ENCODE assay signal across 9 mouse cellular contexts in genomic region chr16:4596836-4597235, GRCm38 (mm10). TPM values are rescaled to one million over a fixed set of nuclear protein-coding genes. Genes with fewer than 3 reads are reported as not detected.
A peak's percentile ranks its signal among the peaks of the same experiment; 100 is the strongest.
DNase-seq lines count a peak whose midpoint lies in the region; ATAC-seq and TF ChIP-seq lines count a peak whose summit lies in the region.
"Had no signal": no experiment of that assay in that cellular context is flagged by ENCODE, and none has a peak within 500 bp of the region (broad histone marks: within the 10 kb centered on the region; RNA-seq: fewer than 3 reads in every experiment).

No protein-coding gene starts in this region.

- 36% methylated on average over 2 of the region's 2 CpGs for WGBS in neural tube, embryonic 11.5 days
- 45% methylated on average over 2 of the region's 2 CpGs for WGBS in limb, embryonic 15.5 days

- peak overlapping the region; percentile 89 for H3K4me3 ChIP-seq in gastrocnemius, adult 2 months
- peak overlapping the region; percentile 91 for H3K4me3 ChIP-seq in neural tube, embryonic 11.5 days (ENCODE audit: low read depth, low read length)
- peak overlapping the region; percentile 86 for H3K4me3 ChIP-seq in limb, embryonic 15.5 days

- H3K27me3 ChIP-seq in neural tube, embryonic 11.5 days (ENCODE audit: control insufficient read depth, insufficient read depth, low read length): no peaks in the 10 kb centered on the region
- H3K27me3 ChIP-seq in limb, embryonic 15.5 days: no peaks in the 10 kb centered on the region

- H3K27ac ChIP-seq in gastrocnemius, adult 2 months: peak overlapping the region; percentile 87
- H3K27ac ChIP-seq in neural tube, embryonic 11.5 days (ENCODE audit: low read depth, low read length): no peak overlapping the region
- peak overlapping the region; percentile 96 for H3K27ac ChIP-seq in limb, embryonic 15.5 days

- peak overlapping the region; percentile 41; the same call in 1 of the 2 replicates for H3K9ac ChIP-seq in neural tube, embryonic 11.5 days (ENCODE audit: low read length)
- H3K9ac ChIP-seq in limb, embryonic 15.5 days: 0 out of 2 replicates have a peak overlapping the region, but pooled peaks have one; percentile 82

- peak overlapping the region; percentile 99 for H3K4me2 ChIP-seq in neural tube, embryonic 11.5 days (ENCODE audit: low read depth)
- peak overlapping the region; percentile 91 for H3K4me2 ChIP-seq in limb, embryonic 15.5 days

- TF ChIP-seq CTCF in gastrocnemius, adult 2 months (IDR thresholded peaks at IDR 0.05): no peak

- peaks cover 57% of the 10 kb centered on the region for H3K4me1 ChIP-seq in neural tube, embryonic 11.5 days (ENCODE audit: control insufficient read depth, insufficient read depth, low read length)
- H3K4me1 ChIP-seq in limb, embryonic 15.5 days: peaks cover 88% of the 10 kb centered on the region

- DNase-seq in gastrocnemius, adult 2 months: no peak
- DNase-seq in gastrocnemius, adult 18-20 months (ENCODE audit: low spot score): no peak
- no peak for DNase-seq in neural tube, embryonic 11.5 days (ENCODE audit: low spot score)
- DNase-seq in neural tube, embryonic 10.5 days (ENCODE audit: extremely low spot score, low spot score): no peak
- DNase-seq in left cerebral cortex, adult 11 months (ENCODE audit: low spot score): no peak
- no peak for DNase-seq in frontal cortex, postnatal 36 days (ENCODE audit: low spot score in 2 of 2)
- DNase-seq: cerebellum, adult 18-20 months had no signal

- intact Hi-C loops in gastrocnemius, adult 2 months (cut with DNase I): no loop called here

- no peaks in the 10 kb centered on the region for H3K9me3 ChIP-seq in neural tube, embryonic 11.5 days (ENCODE audit: control insufficient read depth, low read length)
- H3K9me3 ChIP-seq in limb, embryonic 15.5 days: no peaks in the 10 kb centered on the region

- H3K36me3 ChIP-seq in neural tube, embryonic 11.5 days (ENCODE audit: control insufficient read depth, insufficient read depth, low read length): no peaks in the 10 kb centered on the region
- H3K36me3 ChIP-seq in limb, embryonic 15.5 days: no peaks in the 10 kb centered on the region

- no peak for ATAC-seq in neural tube, embryonic 11.5 days (ENCODE audit: insufficient read depth, low FRiP score, low TSS enrichment)
- ATAC-seq in limb, embryonic 15.5 days (ENCODE audit: insufficient number of reproducible peaks, low FRiP score, low TSS enrichment, low read depth): no peak
- ATAC-seq in megakaryocyte, adult 5-6 weeks (ENCODE audit: poor library complexity, severe bottlenecking): no peak

RNA-seq across cellular contexts. Expression of gene Glis2, which starts 2.3 kb away (rescaled TPM):
- 1 to 10 TPM; 5.2 to 6.9 TPM for total RNA-seq in gastrocnemius, adult 2 months (2021)
- 1 to 10 TPM; 4.0 to 7.3 TPM for total RNA-seq in gastrocnemius, adult 18-20 months (2021)
- polyA plus RNA-seq in neural tube, embryonic 11.5 days (2014; fragmentation: Nextera tagmentation; extraction: Ambion mirVana): 32.4 and 37.0 TPM in 2 replicates
- 31.7 and 34.9 TPM in 2 replicates for polyA plus RNA-seq in limb, embryonic 15.5 days (2015; fragmentation: Nextera tagmentation; extraction: Ambion mirVana)
- 0.80 TPM in 2 replicates for total RNA-seq in megakaryocyte, adult 5-6 weeks (2015)
- total RNA-seq in megakaryocyte, adult 5-6 weeks (2017): 0.28 and 0.51 TPM in 2 replicates

RNA-seq across cellular contexts. Expression of gene Pam16, which starts 28.0 kb away (rescaled TPM):
- total RNA-seq in gastrocnemius, adult 2 months (2021): 100 to 1,000 TPM in 1 of 2 experiments, 10 to 100 TPM in 1; 97.4 to 112 TPM
- 100 to 1,000 TPM; 108 to 113 TPM for total RNA-seq in gastrocnemius, adult 18-20 months (2021)
- 94.3 and 108 TPM in 2 replicates for polyA plus RNA-seq in neural tube, embryonic 11.5 days (2014; fragmentation: Nextera tagmentation; extraction: Ambion mirVana)
- polyA plus RNA-seq in limb, embryonic 15.5 days (2015; fragmentation: Nextera tagmentation; extraction: Ambion mirVana): 75.8 and 83.1 TPM in 2 replicates
- 30.8 and 42.8 TPM in 2 replicates for total RNA-seq in megakaryocyte, adult 5-6 weeks (2015)
- total RNA-seq in megakaryocyte, adult 5-6 weeks (2017): 18.1 and 24.3 TPM in 2 replicates

RNA-seq across cellular contexts. Expression of gene Tfap4, which starts 37.2 kb away (rescaled TPM):
- 1 to 10 TPM; 3.0 to 5.1 TPM for total RNA-seq in gastrocnemius, adult 2 months (2021)
- total RNA-seq in gastrocnemius, adult 18-20 months (2021): 1 to 10 TPM; 2.7 to 2.9 TPM
- 16.1 and 17.8 TPM in 2 replicates for polyA plus RNA-seq in neural tube, embryonic 11.5 days (2014; fragmentation: Nextera tagmentation; extraction: Ambion mirVana)
- polyA plus RNA-seq in limb, embryonic 15.5 days (2015; fragmentation: Nextera tagmentation; extraction: Ambion mirVana): 20.4 and 20.7 TPM in 2 replicates
- 10.1 and 11.1 TPM in 2 replicates for total RNA-seq in megakaryocyte, adult 5-6 weeks (2015)
- 12.6 and 12.8 TPM in 2 replicates for total RNA-seq in megakaryocyte, adult 5-6 weeks (2017)

RNA-seq across cellular contexts. Expression of gene Vasn, which starts 42.9 kb away (rescaled TPM):
- total RNA-seq in gastrocnemius, adult 2 months (2021): 1 to 10 TPM; 4.8 to 6.0 TPM
- total RNA-seq in gastrocnemius, adult 18-20 months (2021): 1 to 10 TPM; 4.1 to 5.0 TPM
- 10.5 and 11.1 TPM in 2 replicates for polyA plus RNA-seq in neural tube, embryonic 11.5 days (2014; fragmentation: Nextera tagmentation; extraction: Ambion mirVana)
- 41.5 and 45.1 TPM in 2 replicates for polyA plus RNA-seq in limb, embryonic 15.5 days (2015; fragmentation: Nextera tagmentation; extraction: Ambion mirVana)
- not detected in 2 replicates for total RNA-seq in megakaryocyte, adult 5-6 weeks (2015)
- 0.12 TPM in 1 of 2 replicates, not detected in the other for total RNA-seq in megakaryocyte, adult 5-6 weeks (2017)

RNA-seq across cellular contexts. Expression of gene Dnaja3, which starts 43.0 kb away (rescaled TPM):
- 100 to 1,000 TPM in 1 of 2 experiments, 10 to 100 TPM in 1; 86.4 to 110 TPM for total RNA-seq in gastrocnemius, adult 2 months (2021)
- total RNA-seq in gastrocnemius, adult 18-20 months (2021): 100 to 1,000 TPM in 1 of 2 experiments, 10 to 100 TPM in 1; 91.1 to 101 TPM
- polyA plus RNA-seq in neural tube, embryonic 11.5 days (2014; fragmentation: Nextera tagmentation; extraction: Ambion mirVana): 54.2 and 56.6 TPM in 2 replicates
- 60.5 and 65.1 TPM in 2 replicates for polyA plus RNA-seq in limb, embryonic 15.5 days (2015; fragmentation: Nextera tagmentation; extraction: Ambion mirVana)
- total RNA-seq in megakaryocyte, adult 5-6 weeks (2015): 10.1 and 11.9 TPM in 2 replicates
- 26.1 and 27.8 TPM in 2 replicates for total RNA-seq in megakaryocyte, adult 5-6 weeks (2017)
